Mouse (Mus musculus): Measurements from ENCODE around the gene Serpina3b. TPM values are rescaled to one million over a fixed set of nuclear protein-coding genes. Genes with fewer than 3 reads are reported as not detected.
"Not testable (repeated sequence)": the region's sequence is repeated elsewhere in the genome, so short reads cannot be mapped to it uniquely, and the experiment has no call there.

The Serpina3b gene
- polyA plus RNA-seq (2015; fragmentation: Nextera tagmentation; extraction: Ambion mirVana) = not detected in 2 replicates

GRCm38 (mm10) chr12:104127696-104128095, at the start of gene Serpina3b:
Gene Serpina3b (plus strand): TSS chr12:104127996.
- Histone ChIP-seq H3K9ac (replicated peaks; ENCODE audit: low read length) (no peak within 1 kb of the TSS), H3K4me2 (replicated peaks; ENCODE audit: low read depth, low read length) (no peak within 1 kb of the TSS), H3K27me3 (ENCODE audit: insufficient read depth, low read length) (no peaks in the 10 kb centered on the region), H3K27ac (ENCODE audit: low read length) (no peak within 1 kb of the TSS), H3K36me3 (ENCODE audit: insufficient read depth, low read length) (no peaks in the 10 kb centered on the region), H3K4me1 (ENCODE audit: insufficient read depth, low read length) (no peaks in the 10 kb centered on the region), H3K4me3 (ENCODE audit: low read length) (no peak within 1 kb of the TSS), H3K9me3 (ENCODE audit: low read length) (no peaks in the 10 kb centered on the region)
- no peak for ATAC-seq (ENCODE audit: low FRiP score, low TSS enrichment)
- 71% methylated on average over 5 of the region's 5 CpGs for WGBS

- no peak overlapping the region for H3K9ac ChIP-seq (replicated peaks; ENCODE audit: low read length)
- no peak overlapping the region for H3K4me3 ChIP-seq (ENCODE audit: low read length)
- no peak for ATAC-seq (ENCODE audit: low FRiP score, low TSS enrichment)
- H3K27me3 ChIP-seq (ENCODE audit: insufficient read depth, low read length) = no peaks in the 10 kb centered on the region
- 70% methylated on average over 2 of the region's 2 CpGs for WGBS
- H3K4me2 ChIP-seq (replicated peaks; ENCODE audit: low read depth, low read length) = no peak overlapping the region
- no peak overlapping the region for H3K27ac ChIP-seq (ENCODE audit: low read length)
- H3K36me3 ChIP-seq (ENCODE audit: insufficient read depth, low read length) = no peaks in the 10 kb centered on the region
- no peaks in the 10 kb centered on the region; the same call in 1 of the 2 replicates for H3K9me3 ChIP-seq (ENCODE audit: low read length)
- no peaks in the 10 kb centered on the region for H3K4me1 ChIP-seq (ENCODE audit: insufficient read depth, low read length)
These were observed 37.7 kb upstream of the Serpina3b start for GRCm38 (mm10) chr12:104090119-104090518.

GRCm38 (mm10) chr12:104091303-104091702, 36.5 kb upstream of the Serpina3b start:
- H3K4me2 ChIP-seq (replicated peaks; ENCODE audit: low read depth, low read length) = no peak overlapping the region
- H3K9me3 ChIP-seq (ENCODE audit: low read length) = no peaks in the 10 kb centered on the region; the same call in 1 of the 2 replicates
- H3K27ac ChIP-seq (ENCODE audit: low read length) = no peak overlapping the region
- no peaks in the 10 kb centered on the region for H3K4me1 ChIP-seq (ENCODE audit: insufficient read depth, low read length)
- H3K36me3 ChIP-seq (ENCODE audit: insufficient read depth, low read length) = no peaks in the 10 kb centered on the region
- H3K9ac ChIP-seq (replicated peaks; ENCODE audit: low read length) = no peak overlapping the region
- WGBS = 77% methylated on average over 1 of the region's 1 CpGs
- no peaks in the 10 kb centered on the region for H3K27me3 ChIP-seq (ENCODE audit: insufficient read depth, low read length)
- ATAC-seq (ENCODE audit: low FRiP score, low TSS enrichment) = no peak
- no peak overlapping the region for H3K4me3 ChIP-seq (ENCODE audit: low read length)

- ATAC-seq (ENCODE audit: low FRiP score, low TSS enrichment) = no peak
- Histone ChIP-seq H3K9ac (replicated peaks; ENCODE audit: low read length) (no peak within 1 kb of the TSS), H3K4me1 (ENCODE audit: insufficient read depth, low read length) (no peaks in the 10 kb centered on the region), H3K4me2 (replicated peaks; ENCODE audit: low read depth, low read length) (no peak within 1 kb of the TSS), H3K9me3 (ENCODE audit: low read length) (no peaks in the 10 kb centered on the region), H3K36me3 (ENCODE audit: insufficient read depth, low read length) (no peaks in the 10 kb centered on the region), H3K4me3 (ENCODE audit: low read length) (no peak within 1 kb of the TSS), H3K27me3 (ENCODE audit: insufficient read depth, low read length) (no peaks in the 10 kb centered on the region), H3K27ac (ENCODE audit: low read length) (no peak within 1 kb of the TSS)
- WGBS = 87% methylated on average over 6 of the region's 6 CpGs
These were observed 27.0 kb upstream of the Serpina3b start, which contains the start of gene Serpina5 for GRCm38 (mm10) chr12:104100768-104101167. Gene Serpina5 (plus strand): TSS chr12:104101113.

- H3K4me1 ChIP-seq (ENCODE audit: insufficient read depth, low read length) = no peaks in the 10 kb centered on the region
- ATAC-seq (ENCODE audit: low FRiP score, low TSS enrichment) = no peak
- no peak overlapping the region for H3K9ac ChIP-seq (replicated peaks; ENCODE audit: low read length)
- H3K27ac ChIP-seq (ENCODE audit: low read length) = no peak overlapping the region
- H3K36me3 ChIP-seq (ENCODE audit: insufficient read depth, low read length) = no peaks in the 10 kb centered on the region
- H3K27me3 ChIP-seq (ENCODE audit: insufficient read depth, low read length) = no peaks in the 10 kb centered on the region
- H3K9me3 ChIP-seq (ENCODE audit: low read length) = no peaks in the 10 kb centered on the region
- no peak overlapping the region for H3K4me2 ChIP-seq (replicated peaks; ENCODE audit: low read depth, low read length)
- H3K4me3 ChIP-seq (ENCODE audit: low read length) = no peak overlapping the region
These were observed 21.9 kb upstream of the Serpina3b start for GRCm38 (mm10) chr12:104105847-104106246.

- Histone ChIP-seq H3K27ac (ENCODE audit: low read length) (no peak overlapping the region), H3K9ac (replicated peaks; ENCODE audit: low read length) (no peak overlapping the region), H3K4me3 (ENCODE audit: low read length) (no peak overlapping the region), H3K4me2 (replicated peaks; ENCODE audit: low read depth, low read length) (no peak overlapping the region), H3K4me1 (ENCODE audit: insufficient read depth, low read length) (no peaks in the 10 kb centered on the region), H3K9me3 (ENCODE audit: low read length) (no peaks in the 10 kb centered on the region), H3K27me3 (ENCODE audit: insufficient read depth, low read length) (no peaks in the 10 kb centered on the region), H3K36me3 (ENCODE audit: insufficient read depth, low read length) (no peaks in the 10 kb centered on the region)
- no peak for ATAC-seq (ENCODE audit: low FRiP score, low TSS enrichment)
These were observed 20.9 kb upstream of the Serpina3b start for GRCm38 (mm10) chr12:104106919-104107318.

GRCm38 (mm10) chr12:104108507-104108906, 19.3 kb upstream of the Serpina3b start:
- no peaks in the 10 kb centered on the region for H3K36me3 ChIP-seq (ENCODE audit: insufficient read depth, low read length)
- H3K9ac ChIP-seq (replicated peaks; ENCODE audit: low read length) = no peak overlapping the region
- H3K4me2 ChIP-seq (replicated peaks; ENCODE audit: low read depth, low read length) = no peak overlapping the region
- no peak overlapping the region for H3K4me3 ChIP-seq (ENCODE audit: low read length)
- no peaks in the 10 kb centered on the region for H3K27me3 ChIP-seq (ENCODE audit: insufficient read depth, low read length)
- ATAC-seq (ENCODE audit: low FRiP score, low TSS enrichment) = no peak
- H3K9me3 ChIP-seq (ENCODE audit: low read length) = no peaks in the 10 kb centered on the region
- H3K4me1 ChIP-seq (ENCODE audit: insufficient read depth, low read length) = no peaks in the 10 kb centered on the region
- no peak overlapping the region for H3K27ac ChIP-seq (ENCODE audit: low read length)
- 68% methylated on average over 2 of the region's 2 CpGs for WGBS

- whole genome bisulfite sequencing = 75% methylated on average over 10 of the region's 11 CpGs
- ATAC-seq (ENCODE audit: low FRiP score, low TSS enrichment); H3K27me3 ChIP-seq (ENCODE audit: insufficient read depth, low read length): not testable (repeated sequence)
These were observed 15.5 kb upstream of the Serpina3b start, which contains the start of gene Serpina3a for GRCm38 (mm10) chr12:104112333-104112732. Gene Serpina3a (plus strand): TSS chr12:104112724.

GRCm38 (mm10) chr12:104114921-104115579, 12.7 kb upstream of the Serpina3b start:
- Histone ChIP-seq H3K4me1 (ENCODE audit: insufficient read depth, low read length) (no peaks in the 10 kb centered on the region), H3K36me3 (ENCODE audit: insufficient read depth, low read length) (no peaks in the 10 kb centered on the region), H3K9ac (replicated peaks; ENCODE audit: low read length) (no peak overlapping the region), H3K9me3 (ENCODE audit: low read length) (no peaks in the 10 kb centered on the region), H3K27me3 (ENCODE audit: insufficient read depth, low read length) (no peaks in the 10 kb centered on the region), H3K4me2 (replicated peaks; ENCODE audit: low read depth, low read length) (no peak overlapping the region), H3K4me3 (ENCODE audit: low read length) (no peak overlapping the region), H3K27ac (ENCODE audit: low read length) (no peak overlapping the region)
- no peak for ATAC-seq (ENCODE audit: low FRiP score, low TSS enrichment)
- 48% methylated on average over 3 of the region's 3 CpGs for WGBS

More at GRCm38 (mm10) chr12:104112333-104112732, 15.5 kb upstream of the Serpina3b start, which contains the start of gene Serpina3a:
- not testable (repeated sequence) for H3K9me3 ChIP-seq (ENCODE audit: low read length); H3K4me1 ChIP-seq (ENCODE audit: insufficient read depth, low read length); H3K27ac ChIP-seq (ENCODE audit: low read length); H3K36me3 ChIP-seq (ENCODE audit: insufficient read depth, low read length); H3K4me2 ChIP-seq (replicated peaks; ENCODE audit: low read depth, low read length); H3K9ac ChIP-seq (replicated peaks; ENCODE audit: low read length); H3K4me3 ChIP-seq (ENCODE audit: low read length)

GRCm38 (mm10) chr12:104123097-104123496, 4.7 kb upstream of the Serpina3b start:
- Histone ChIP-seq H3K36me3 (ENCODE audit: insufficient read depth, low read length) (no peaks in the 10 kb centered on the region), H3K4me2 (replicated peaks; ENCODE audit: low read depth, low read length) (no peak overlapping the region), H3K27me3 (ENCODE audit: insufficient read depth, low read length) (no peaks in the 10 kb centered on the region), H3K4me3 (ENCODE audit: low read length) (no peak overlapping the region), H3K9me3 (ENCODE audit: low read length) (no peaks in the 10 kb centered on the region), H3K9ac (replicated peaks; ENCODE audit: low read length) (no peak overlapping the region), H3K27ac (ENCODE audit: low read length) (no peak overlapping the region), H3K4me1 (ENCODE audit: insufficient read depth, low read length) (no peaks in the 10 kb centered on the region)
- 81% methylated on average over 1 of the region's 1 CpGs for WGBS
- ATAC-seq (ENCODE audit: low FRiP score, low TSS enrichment) = no peak

Measured in kidney, embryonic 16.5 days (tissue).